In genomic region chr12:112435295-112436110, GRCm38 (mm10) we compare ENCODE assay signal across 7 mouse cellular contexts. TPM values are rescaled to one million over a fixed set of nuclear protein-coding genes. Genes with fewer than 3 reads are reported as not detected.
A peak's percentile ranks its signal among the peaks of the same experiment; 100 is the strongest.
DNase-seq lines count a peak whose midpoint lies in the region; ATAC-seq and TF ChIP-seq lines count a peak whose summit lies in the region.

No protein-coding gene starts in this region.

- H3K9ac ChIP-seq in stomach, embryonic 14.5 days (replicated peaks; ENCODE audit: low read depth, low read length) = no peak overlapping the region
- no peak overlapping the region for H3K9ac ChIP-seq in liver, postnatal 0 days (replicated peaks)

- H3K4me1 ChIP-seq in forebrain, embryonic 10.5 days = peaks cover 51% of the 10 kb centered on the region
- H3K4me1 ChIP-seq in stomach, embryonic 14.5 days (ENCODE audit: control insufficient read depth, insufficient read depth, low read length) = no peaks in the 10 kb centered on the region; the same call in 1 of the 2 replicates
- H3K4me1 ChIP-seq in liver, postnatal 0 days (ENCODE audit: insufficient read depth) = no peaks in the 10 kb centered on the region

- no peak overlapping the region for H3K4me2 ChIP-seq in stomach, embryonic 14.5 days (replicated peaks; ENCODE audit: low read depth, low read length)
- no peak overlapping the region for H3K4me2 ChIP-seq in liver, postnatal 0 days (ENCODE audit: low read depth, low read length)

- peak overlapping the region; percentile 65 for H3K27ac ChIP-seq in forebrain, embryonic 10.5 days
- H3K27ac ChIP-seq in stomach, embryonic 14.5 days (ENCODE audit: low read length) = peak overlapping the region; percentile 56; the same call in 1 of the 2 replicates
- no peak overlapping the region for H3K27ac ChIP-seq in liver, postnatal 0 days (ENCODE audit: low read depth)

- ATAC-seq in stomach, embryonic 14.5 days (ENCODE audit: insufficient number of reproducible peaks, insufficient read depth, low FRiP score, low read depth) = peak; percentile 25; the same call in 1 of the 2 replicates
- no peak for ATAC-seq in liver, postnatal 0 days

- no peak for TF ChIP-seq CTCF in liver, postnatal 0 days (IDR thresholded peaks at IDR 0.05; ENCODE audit: low read depth)

- WGBS in forebrain, embryonic 10.5 days = 76% methylated on average over 21 of the region's 21 CpGs
- 50% methylated on average over 21 of the region's 21 CpGs for WGBS in stomach, embryonic 14.5 days
- WGBS in liver, postnatal 0 days (ENCODE audit: insufficient replicate concordance) = 79% methylated on average over 21 of the region's 21 CpGs

- peaks cover 11% of the 10 kb centered on the region; the same call in 1 of the 2 replicates for H3K27me3 ChIP-seq in forebrain, embryonic 10.5 days (ENCODE audit: poor library complexity, severe bottlenecking)
- no peaks in the 10 kb centered on the region for H3K27me3 ChIP-seq in stomach, embryonic 14.5 days (ENCODE audit: control insufficient read depth, insufficient read depth, low read length)
- H3K27me3 ChIP-seq in liver, postnatal 0 days (ENCODE audit: insufficient read depth, low read length) = no peaks in the 10 kb centered on the region

- TF ChIP-seq EP300 in liver, postnatal 0 days (IDR thresholded peaks at IDR 0.05; ENCODE audit: low read depth) = no peak

- H3K36me3 ChIP-seq in forebrain, embryonic 10.5 days (replicated peaks) = no peaks in the 10 kb centered on the region
- H3K36me3 ChIP-seq in stomach, embryonic 14.5 days (ENCODE audit: control insufficient read depth, insufficient read depth, low read length) = no peaks in the 10 kb centered on the region
- H3K36me3 ChIP-seq in liver, postnatal 0 days (replicated peaks; ENCODE audit: insufficient read depth, low read length) = no peaks in the 10 kb centered on the region

- DNase-seq in ovary, postnatal 10 days (ENCODE audit: low spot score) = peak; percentile 18
- no peak for DNase-seq in ovary, postnatal 14 days (ENCODE audit: low spot score)
- no peak for DNase-seq in forebrain, embryonic 10.5 days (ENCODE audit: extremely low spot score, low spot score)
- DNase-seq in layer of hippocampus, adult 9-11 months = peak; percentile 74
- DNase-seq in urinary bladder, adult 2 months (ENCODE audit: low spot score) = no peak
- DNase-seq in liver, postnatal 0 days = no peak

- no peaks in the 10 kb centered on the region for H3K9me3 ChIP-seq in forebrain, embryonic 10.5 days
- H3K9me3 ChIP-seq in stomach, embryonic 14.5 days (ENCODE audit: control insufficient read depth, low read depth, low read length) = no peaks in the 10 kb centered on the region
- H3K9me3 ChIP-seq in liver, postnatal 0 days (ENCODE audit: low read length) = no peaks in the 10 kb centered on the region

- H3K4me3 ChIP-seq in forebrain, embryonic 10.5 days = no peak overlapping the region
- no peak overlapping the region for H3K4me3 ChIP-seq in stomach, embryonic 14.5 days (ENCODE audit: low read depth, low read length)
- no peak overlapping the region for H3K4me3 ChIP-seq in liver, postnatal 0 days (ENCODE audit: low read depth, low read length)

RNA-seq across cellular contexts. Expression of gene A530016L24Rik, which starts 53.7 kb away (rescaled TPM):
- polyA plus RNA-seq in forebrain, embryonic 10.5 days (2016; fragmentation: Nextera tagmentation; extraction: Ambion mirVana) = not detected in 2 replicates
- polyA plus RNA-seq in stomach, embryonic 14.5 days (2014; fragmentation: Nextera tagmentation; extraction: Ambion mirVana) = 0.27 and 0.30 TPM in 2 replicates
- 2.8 and 4.3 TPM in 2 replicates for polyA plus RNA-seq in urinary bladder, adult 2 months (2012; rRNA removed)
- 0.06 TPM in 1 of 2 replicates, not detected in the other for polyA plus RNA-seq in liver, postnatal 0 days (2015; fragmentation: Nextera tagmentation; extraction: Ambion mirVana)

Comparison
In these comparisons a context has a peak if more than half of its experiments do, and no peak if none do; other contexts are left out.
1. DNase-seq: peak in ovary, postnatal 10 days (single experiment) and layer of hippocampus, adult 9-11 months (single experiment); none in ovary, postnatal 14 days (single experiment), forebrain, embryonic 10.5 days (single experiment), urinary bladder, adult 2 months (single experiment) and liver, postnatal 0 days (single experiment).